Mouse (Mus musculus) liver, embryonic 15.5 days (tissue): ENCODE data around the gene Ets2. TPM values are rescaled to one million over a fixed set of nuclear protein-coding genes. Genes with fewer than 3 reads are reported as not detected.

ENCODE experiments used
- ATAC-seq: fragments of 200-750 bp; cut with Nextera tagmentation; 2 replicates; pipeline ENCODE4 v1.8.0; 2017; ENCODE audit warnings: moderate number of reproducible peaks, mild to moderate bottlenecking, moderate library complexity; ENCODE audit not compliant: insufficient read depth
- H3K27ac ChIP-seq: fragments of 300-500 bp; sonication (generic); replicated peaks from 2 replicates; pipeline ENCODE4 v1.5.1; 2015; ENCODE audit warnings: mild to moderate bottlenecking, inconsistent platforms
- H3K27me3 ChIP-seq: fragments of 300-500 bp; sonication (generic); 2 replicates; pipeline ENCODE4 v1.6.1; 2015; ENCODE audit warnings: mild to moderate bottlenecking, inconsistent platforms
- H3K36me3 ChIP-seq: fragments of 300-500 bp; sonication (generic); replicated peaks from 2 replicates; pipeline ENCODE4 v1.6.1; 2015; ENCODE audit warnings: moderate library complexity, mild to moderate bottlenecking, inconsistent platforms
- H3K4me1 ChIP-seq: fragments of 300-500 bp; sonication (generic); replicated peaks from 2 replicates; pipeline ENCODE4 v1.6.1; 2015; ENCODE audit warnings: inconsistent platforms
- H3K4me2 ChIP-seq: fragments of 300-500 bp; sonication (generic); 2 replicates; pipeline ENCODE4 v1.6.1; 2015; ENCODE audit warnings: moderate library complexity, mild to moderate bottlenecking, inconsistent platforms
- H3K4me3 ChIP-seq: fragments of 300-500 bp; sonication (generic); replicated peaks from 2 replicates; pipeline ENCODE4 v1.5.1; 2015; ENCODE audit warnings: mild to moderate bottlenecking, inconsistent platforms
- H3K9ac ChIP-seq: fragments of 300-500 bp; sonication (generic); 2 replicates; pipeline ENCODE4 v1.6.1; 2015; ENCODE audit warnings: moderate library complexity, mild to moderate bottlenecking, inconsistent platforms
- H3K9me3 ChIP-seq: fragments of 300-500 bp; sonication (generic); replicated peaks from 2 replicates; pipeline ENCODE4 v1.6.1; 2016; ENCODE audit warnings: inconsistent platforms
- WGBS: fragments of 180-500 bp; shearing (Covaris S2); methylation state at CpG from one replicate; pipeline ENCODE4 v1.1.7; 2015; ENCODE audit warnings: mixed read lengths; ENCODE audit not compliant: insufficient replicate concordance; 5-methylcytosine and 5-hydroxymethylcytosine counted together
- polyA plus RNA-seq: library from polyadenylated mRNA; unstranded; fragments of >200 nt; fragmentation: Nextera tagmentation; extraction: Ambion mirVana; gene quantifications from 2 replicates; pipeline ENCODE4 v1.2.1, GENCODE M21; 2015

The Ets2 gene
- polyA plus RNA-seq, 1 experiment from 2014 or later, result 11.7 TPM

DNA sequence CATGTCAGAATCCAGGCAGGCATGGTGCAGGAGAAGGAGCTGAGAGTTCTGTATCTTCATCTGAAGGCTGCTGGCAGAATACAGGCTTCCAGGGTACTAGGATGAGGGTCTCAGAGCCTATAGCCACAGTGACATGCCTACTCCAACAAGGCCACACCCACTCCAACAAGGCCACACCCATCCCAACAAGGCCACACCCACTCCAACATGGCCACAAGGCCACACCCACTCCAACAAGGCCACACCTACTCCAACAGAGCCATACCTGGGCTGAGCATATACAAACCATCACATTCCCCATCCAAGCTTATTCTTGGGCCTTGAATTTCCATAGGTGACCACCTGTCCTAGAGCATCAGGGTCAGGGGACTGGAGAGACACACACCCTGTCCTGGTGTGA is 34.2 kb downstream of the Ets2 start:
- no peak overlapping the region for H3K27ac ChIP-seq
- H3K4me3 ChIP-seq, result no peak overlapping the region
- H3K4me2 ChIP-seq, result no peak overlapping the region
- H3K9me3 ChIP-seq, result no peaks in the 10 kb centered on the region
- no peaks in the 10 kb centered on the region for H3K36me3 ChIP-seq
- no peak for ATAC-seq
- no peaks in the 10 kb centered on the region for H3K27me3 ChIP-seq
- H3K9ac ChIP-seq, result no peak overlapping the region
- H3K4me1 ChIP-seq, result no peaks in the 10 kb centered on the region

GRCm38 (mm10) chr16:95736470-95736869 is 34.6 kb downstream of the Ets2 start:
- no peaks in the 10 kb centered on the region for H3K36me3 ChIP-seq
- no peak overlapping the region for H3K4me3 ChIP-seq
- no peaks in the 10 kb centered on the region for H3K4me1 ChIP-seq
- no peaks in the 10 kb centered on the region for H3K9me3 ChIP-seq
- ATAC-seq, result no peak
- no peaks in the 10 kb centered on the region for H3K27me3 ChIP-seq
- WGBS, result 74% methylated on average over 6 of the region's 6 CpGs
- H3K27ac ChIP-seq, result no peak overlapping the region
- H3K4me2 ChIP-seq, result no peak overlapping the region
- H3K9ac ChIP-seq, result no peak overlapping the region

- 56% methylated on average over 6 of the region's 6 CpGs for whole genome bisulfite sequencing
- H3K4me1 ChIP-seq, result no peaks in the 10 kb centered on the region
- H3K36me3 ChIP-seq, result no peaks in the 10 kb centered on the region
- H3K4me3 ChIP-seq, result no peak overlapping the region
- no peak overlapping the region for H3K4me2 ChIP-seq
- H3K27me3 ChIP-seq, result no peaks in the 10 kb centered on the region
- no peak overlapping the region for H3K9ac ChIP-seq
- no peaks in the 10 kb centered on the region for H3K9me3 ChIP-seq
- ATAC-seq, result no peak
- H3K27ac ChIP-seq, result no peak overlapping the region
Measured at GRCm38 (mm10) chr16:95739522-95739921, 37.6 kb downstream of the Ets2 start.

DNA sequence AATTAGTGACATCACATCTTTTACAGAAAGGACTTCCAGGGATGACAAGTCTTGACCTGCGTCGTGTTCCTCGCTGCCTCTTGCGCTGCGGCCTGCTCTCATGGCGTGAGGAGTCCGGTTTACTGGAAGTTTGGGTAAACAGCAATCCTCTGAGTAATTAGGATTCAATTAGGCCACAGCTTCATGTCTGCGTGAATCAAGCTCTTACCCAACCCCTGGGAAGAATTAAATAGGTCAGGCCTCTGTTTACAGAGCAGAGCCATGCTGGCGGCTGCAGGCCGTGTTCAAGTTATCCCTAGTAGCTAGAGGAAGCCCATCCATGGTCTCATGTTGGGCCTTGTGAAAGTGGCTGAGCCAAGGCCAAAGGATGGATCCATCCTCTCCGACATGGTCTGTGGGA is 39.5 kb downstream of the Ets2 start:
- H3K4me3 ChIP-seq, result no peak overlapping the region
- 80% methylated on average over 11 of the region's 11 CpGs for WGBS
- H3K36me3 ChIP-seq, result no peaks in the 10 kb centered on the region
- H3K4me1 ChIP-seq, result no peaks in the 10 kb centered on the region
- H3K27me3 ChIP-seq, result no peaks in the 10 kb centered on the region
- no peaks in the 10 kb centered on the region for H3K9me3 ChIP-seq
- H3K9ac ChIP-seq, result no peak overlapping the region
- H3K27ac ChIP-seq, result no peak overlapping the region
- no peak for ATAC-seq
- no peak overlapping the region for H3K4me2 ChIP-seq

- no peaks in the 10 kb centered on the region for H3K36me3 ChIP-seq
- H3K27ac ChIP-seq, result no peak overlapping the region
- no peak overlapping the region for H3K4me2 ChIP-seq
- H3K27me3 ChIP-seq, result no peaks in the 10 kb centered on the region
- H3K9ac ChIP-seq, result no peak overlapping the region
- H3K4me3 ChIP-seq, result no peak overlapping the region
- ATAC-seq, result no peak
- WGBS, result 77% methylated on average over 10 of the region's 10 CpGs
- no peaks in the 10 kb centered on the region for H3K4me1 ChIP-seq
- H3K9me3 ChIP-seq, result no peaks in the 10 kb centered on the region
Measured at GRCm38 (mm10) chr16:95741915-95742739, 40.3 kb downstream of the Ets2 start.

- Histone ChIP-seq H3K36me3 (no peaks in the 10 kb centered on the region), H3K27me3 (no peaks in the 10 kb centered on the region), H3K4me3 (no peak overlapping the region), H3K9ac (no peak overlapping the region), H3K4me1 (no peaks in the 10 kb centered on the region), H3K4me2 (no peak overlapping the region), H3K27ac (no peak overlapping the region), H3K9me3 (no peaks in the 10 kb centered on the region)
- ATAC-seq, result no peak
- 49% methylated on average over 6 of the region's 6 CpGs for WGBS
Measured at GRCm38 (mm10) chr16:95742740-95743030, 40.8 kb downstream of the Ets2 start.

GRCm38 (mm10) chr16:95743104-95743503 is 41.2 kb downstream of the Ets2 start:
- H3K4me1 ChIP-seq, result no peaks in the 10 kb centered on the region
- H3K36me3 ChIP-seq, result no peaks in the 10 kb centered on the region
- H3K9me3 ChIP-seq, result no peaks in the 10 kb centered on the region
- H3K27ac ChIP-seq, result no peak overlapping the region
- ATAC-seq, result no peak
- no peak overlapping the region for H3K9ac ChIP-seq
- H3K4me3 ChIP-seq, result no peak overlapping the region
- no peaks in the 10 kb centered on the region for H3K27me3 ChIP-seq
- WGBS, result 62% methylated on average over 4 of the region's 4 CpGs
- no peak overlapping the region for H3K4me2 ChIP-seq

DNA sequence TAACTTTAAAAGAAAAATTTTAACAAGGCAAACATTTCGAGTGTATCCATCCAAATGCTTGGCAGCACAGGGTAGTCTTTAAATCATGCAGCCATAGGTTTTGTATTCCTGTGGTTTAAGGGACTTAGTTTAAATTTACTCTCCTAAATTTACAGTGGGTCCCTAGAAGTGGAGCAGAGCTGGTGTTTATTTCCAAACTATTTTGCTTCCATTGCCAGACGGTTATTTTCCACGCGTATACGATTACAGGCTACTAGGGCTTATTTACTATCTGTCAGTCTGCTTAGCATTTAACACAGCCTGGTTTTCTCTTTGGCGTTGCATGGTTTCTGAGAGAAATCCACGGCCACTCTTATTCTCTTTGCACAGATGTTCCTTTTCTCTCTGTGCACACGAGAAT is 42.9 kb downstream of the Ets2 start:
- no peak overlapping the region for H3K27ac ChIP-seq
- no peak overlapping the region for H3K4me3 ChIP-seq
- ATAC-seq, result no peak
- 69% methylated on average over 8 of the region's 8 CpGs for whole genome bisulfite sequencing
- no peaks in the 10 kb centered on the region for H3K9me3 ChIP-seq
- no peaks in the 10 kb centered on the region for H3K27me3 ChIP-seq
- H3K36me3 ChIP-seq, result no peaks in the 10 kb centered on the region
- 0 out of 2 replicates have a peak, but pooled peaks cover 1% of the 10 kb centered on the region for H3K4me1 ChIP-seq
- no peak overlapping the region for H3K9ac ChIP-seq
- H3K4me2 ChIP-seq, result no peak overlapping the region

GRCm38 (mm10) chr16:95745685-95746084 is 43.8 kb downstream of the Ets2 start:
- no peaks in the 10 kb centered on the region for H3K27me3 ChIP-seq
- no peaks in the 10 kb centered on the region for H3K36me3 ChIP-seq
- 53% methylated on average over 3 of the region's 3 CpGs for WGBS
- no peak for ATAC-seq
- peaks cover 10% of the 10 kb centered on the region for H3K4me1 ChIP-seq
- H3K4me2 ChIP-seq, result no peak overlapping the region
- H3K27ac ChIP-seq, result no peak overlapping the region
- H3K4me3 ChIP-seq, result no peak overlapping the region
- no peak overlapping the region for H3K9ac ChIP-seq
- H3K9me3 ChIP-seq, result no peaks in the 10 kb centered on the region

- no peak for ATAC-seq
- Histone ChIP-seq H3K9me3 (no peaks in the 10 kb centered on the region), H3K4me1 (peaks cover 11% of the 10 kb centered on the region), H3K36me3 (no peaks in the 10 kb centered on the region), H3K9ac (no peak overlapping the region), H3K4me2 (no peak overlapping the region), H3K27me3 (no peaks in the 10 kb centered on the region), H3K4me3 (no peak overlapping the region), H3K27ac (no peak overlapping the region)
- WGBS, result 60% methylated on average over 2 of the region's 2 CpGs
Measured at GRCm38 (mm10) chr16:95746565-95746964, 44.7 kb downstream of the Ets2 start.

DNA sequence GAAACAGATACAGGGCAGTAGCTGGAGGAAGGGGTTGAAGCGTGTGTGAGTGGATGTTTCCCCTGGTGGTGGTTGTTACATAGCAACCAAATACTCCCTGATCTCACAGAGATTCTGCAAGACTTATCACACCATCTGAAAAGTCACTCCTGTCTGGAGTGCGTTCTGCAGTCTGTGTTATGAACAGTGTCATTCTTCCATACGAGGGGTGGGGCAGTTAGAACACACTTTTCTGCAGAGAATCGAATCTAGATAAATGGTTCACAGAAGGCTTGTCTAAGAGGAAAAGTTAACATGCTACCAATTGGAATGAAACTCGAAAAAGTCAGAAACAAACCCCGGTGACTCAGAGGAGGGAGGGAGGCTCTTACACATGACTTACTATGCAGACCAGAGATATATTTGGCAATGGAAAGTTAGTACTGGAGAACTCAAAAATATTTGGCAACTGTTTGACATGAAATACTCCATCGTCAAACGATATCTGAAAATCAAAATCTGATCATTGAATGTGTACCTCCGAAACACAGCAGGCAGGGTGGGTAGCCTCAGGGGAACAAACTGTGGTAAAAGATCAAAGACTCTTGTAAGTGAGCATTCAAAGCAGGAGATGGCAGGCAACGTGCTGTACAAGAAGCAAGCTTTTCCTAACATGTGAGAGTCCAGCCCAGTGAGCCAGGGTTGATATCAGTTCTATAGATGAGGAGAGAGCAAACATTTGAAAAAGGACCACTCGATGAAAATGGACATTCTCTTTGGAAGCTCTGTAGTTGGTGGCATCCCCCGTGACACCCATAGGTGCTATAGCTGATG is 47.6 kb downstream of the Ets2 start:
- 57% methylated on average over 12 of the region's 12 CpGs for WGBS
- Histone ChIP-seq H3K27ac (no peak overlapping the region), H3K36me3 (no peaks in the 10 kb centered on the region), H3K4me2 (no peak overlapping the region), H3K9me3 (no peaks in the 10 kb centered on the region), H3K27me3 (no peaks in the 10 kb centered on the region), H3K4me3 (no peak overlapping the region), H3K9ac (no peak overlapping the region), H3K4me1 (peaks cover 11% of the 10 kb centered on the region)
- no peak for ATAC-seq
